Mouse (Mus musculus): ENCODE data around the gene Sept10. TPM values are rescaled to one million over a fixed set of nuclear protein-coding genes. Genes with fewer than 3 reads are reported as not detected.
A peak's percentile ranks its signal among the peaks of the same experiment; 100 is the strongest.

Gene Sept10
- polyA plus RNA-seq, 1 experiment from 2014 or later, result 37.3 TPM

DNA sequence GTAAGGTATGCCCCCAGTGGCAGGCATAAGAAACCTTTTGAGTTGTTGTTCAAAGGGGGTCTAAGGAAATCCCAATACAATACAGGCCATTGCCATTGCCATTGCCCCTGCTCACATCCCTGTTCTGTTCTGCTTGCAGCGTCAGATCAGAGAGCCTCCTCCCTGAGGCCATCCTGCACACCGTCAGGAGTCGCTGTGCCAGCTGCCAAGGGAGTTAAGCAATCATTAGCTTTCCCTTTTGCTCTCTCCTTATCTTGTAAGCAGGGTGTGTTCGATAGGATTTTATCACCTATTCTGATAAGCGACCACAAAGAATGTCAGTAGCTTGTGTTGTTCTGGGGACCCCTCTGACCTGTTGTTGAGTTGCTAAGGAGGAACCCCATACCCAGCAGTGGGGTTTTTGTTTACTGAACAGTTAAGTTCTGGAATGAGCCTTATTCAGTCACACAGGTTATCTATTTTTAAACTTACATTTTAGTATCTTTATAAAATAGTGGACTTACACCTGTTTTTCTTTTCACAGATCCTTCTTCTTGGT is 69.0 kb downstream of the Sept10 start:
- Histone ChIP-seq H3K4me1 (peaks cover 4% of the 10 kb centered on the region; the same call in 1 of the 2 replicates), H3K36me3 (replicated peaks) (peaks cover 8% of the 10 kb centered on the region; the same call in 1 of the 2 replicates), H3K4me3 (no peak overlapping the region), H3K9me3 (peaks cover 3% of the 10 kb centered on the region; the same call in 1 of the 2 replicates), H3K27ac (replicated peaks) (no peak overlapping the region), H3K27me3 (replicated peaks; ENCODE audit: low read depth, poor library complexity, severe bottlenecking) (0 out of 2 replicates have a peak, but pooled peaks cover 12% of the 10 kb centered on the region)
- no peak for DNase-seq (ENCODE audit: low spot score)
- 72% methylated on average over 5 of the region's 5 CpGs for WGBS

GRCm38 (mm10) chr10:59150938-59151657 is 70.5 kb downstream of the Sept10 start:
- Histone ChIP-seq H3K27ac (replicated peaks) (no peak overlapping the region), H3K36me3 (replicated peaks) (peaks cover 5% of the 10 kb centered on the region; the same call in 1 of the 2 replicates), H3K4me3 (no peak overlapping the region), H3K27me3 (replicated peaks; ENCODE audit: low read depth, poor library complexity, severe bottlenecking) (0 out of 2 replicates have a peak, but pooled peaks cover 12% of the 10 kb centered on the region), H3K9me3 (peaks cover 3% of the 10 kb centered on the region; the same call in 1 of the 2 replicates), H3K4me1 (peaks cover 4% of the 10 kb centered on the region; the same call in 1 of the 2 replicates)
- no peak for DNase-seq (ENCODE audit: low spot score)
- WGBS, result 89% methylated on average over 10 of the region's 10 CpGs

GRCm38 (mm10) chr10:59149956-59150383 is 71.7 kb downstream of the Sept10 start:
- WGBS, result 16% methylated on average over 8 of the region's 8 CpGs
- H3K4me3 ChIP-seq, result 0 out of 2 replicates have a peak overlapping the region, but pooled peaks have one; percentile 1
- peaks cover 4% of the 10 kb centered on the region; the same call in 1 of the 2 replicates for H3K4me1 ChIP-seq
- H3K9me3 ChIP-seq, result peaks cover 3% of the 10 kb centered on the region; the same call in 1 of the 2 replicates
- peaks cover 5% of the 10 kb centered on the region; the same call in 1 of the 2 replicates for H3K36me3 ChIP-seq (replicated peaks)
- 0 out of 2 replicates have a peak, but pooled peaks cover 12% of the 10 kb centered on the region for H3K27me3 ChIP-seq (replicated peaks; ENCODE audit: low read depth, poor library complexity, severe bottlenecking)
- no peak overlapping the region; the same call in 1 of the 2 replicates for H3K27ac ChIP-seq (replicated peaks)
- DNase-seq (ENCODE audit: low spot score), result peak; percentile 41

DNA sequence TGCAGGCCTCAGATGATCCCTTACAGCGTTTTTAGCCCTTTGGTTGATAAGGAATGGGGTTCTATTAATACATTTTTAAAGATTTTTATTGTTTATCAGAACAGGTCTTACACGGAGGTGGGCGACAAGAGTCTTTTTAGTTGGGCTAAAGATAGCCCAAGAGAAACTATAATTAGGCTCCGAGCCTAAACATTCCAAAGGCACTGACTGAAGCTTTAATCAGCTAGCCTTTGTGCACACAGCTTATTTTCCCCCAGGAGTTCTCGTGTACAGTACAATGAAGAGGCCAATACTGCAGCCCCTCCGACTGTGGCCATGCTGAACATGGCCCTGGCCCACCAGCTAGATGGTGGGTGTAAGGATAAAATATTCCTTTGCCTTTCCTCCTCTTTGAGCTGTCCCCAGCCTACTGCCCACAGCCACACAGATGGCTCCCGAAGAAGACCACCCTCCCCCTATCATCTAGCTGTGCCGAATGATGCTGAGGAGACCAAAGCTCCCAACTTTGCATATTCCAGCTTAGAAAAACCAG is 88.1 kb downstream of the Sept10 start:
- Histone ChIP-seq H3K4me3 (no peak overlapping the region), H3K4me1 (peaks cover 7% of the 10 kb centered on the region), H3K36me3 (replicated peaks) (no peaks in the 10 kb centered on the region), H3K9me3 (no peaks in the 10 kb centered on the region), H3K27ac (replicated peaks) (no peak overlapping the region), H3K27me3 (replicated peaks; ENCODE audit: low read depth, poor library complexity, severe bottlenecking) (no peaks in the 10 kb centered on the region)
- 67% methylated on average over 8 of the region's 8 CpGs for WGBS
- no peak for DNase-seq (ENCODE audit: low spot score)

GRCm38 (mm10) chr10:59131926-59132628 is 89.6 kb downstream of the Sept10 start:
- no peaks in the 10 kb centered on the region for H3K27me3 ChIP-seq (replicated peaks; ENCODE audit: low read depth, poor library complexity, severe bottlenecking)
- DNase-seq (ENCODE audit: low spot score), result peak; percentile 42
- no peak overlapping the region for H3K27ac ChIP-seq (replicated peaks)
- H3K4me1 ChIP-seq, result peaks cover 7% of the 10 kb centered on the region
- 81% methylated on average over 20 of the region's 20 CpGs for WGBS
- H3K36me3 ChIP-seq (replicated peaks), result no peaks in the 10 kb centered on the region
- no peak overlapping the region for H3K4me3 ChIP-seq
- H3K9me3 ChIP-seq, result no peaks in the 10 kb centered on the region

- Histone ChIP-seq H3K27me3 (replicated peaks; ENCODE audit: low read depth, poor library complexity, severe bottlenecking) (no peaks in the 10 kb centered on the region), H3K4me1 (peaks cover 7% of the 10 kb centered on the region), H3K36me3 (replicated peaks) (no peaks in the 10 kb centered on the region), H3K4me3 (no peak overlapping the region), H3K9me3 (no peaks in the 10 kb centered on the region), H3K27ac (replicated peaks) (no peak overlapping the region)
- no peak for DNase-seq (ENCODE audit: low spot score)
- WGBS, result 83% methylated on average over 6 of the region's 6 CpGs
Observed at GRCm38 (mm10) chr10:59127637-59128036, 94.0 kb downstream of the Sept10 start.

DNA sequence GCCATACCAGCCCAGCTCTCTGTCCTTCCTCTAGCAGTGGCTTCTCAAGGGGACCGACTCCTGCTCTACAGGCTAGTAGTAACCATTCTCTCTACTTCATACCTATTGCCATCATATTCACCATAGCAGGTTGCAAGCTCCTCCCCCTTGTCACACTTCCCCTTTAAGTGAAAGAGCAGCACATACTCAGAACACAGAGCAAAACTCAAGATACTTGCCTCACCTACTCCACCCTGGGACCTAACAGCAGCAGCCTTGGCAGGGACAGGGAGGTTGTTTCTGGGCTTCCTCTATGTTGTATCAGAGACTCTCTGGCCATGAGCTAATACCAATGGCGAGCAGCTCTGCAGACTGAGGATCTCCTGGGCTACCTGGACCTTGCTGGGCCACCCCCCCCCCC is 96.2 kb downstream of the Sept10 start:
- WGBS, result 88% methylated on average over 2 of the region's 2 CpGs
- no peak for DNase-seq (ENCODE audit: low spot score)

GRCm38 (mm10) chr10:59119811-59120210 is 101.8 kb downstream of the Sept10 start:
- Histone ChIP-seq H3K36me3 (replicated peaks) (no peaks in the 10 kb centered on the region), H3K27ac (replicated peaks) (no peak overlapping the region), H3K4me3 (no peak overlapping the region), H3K9me3 (no peaks in the 10 kb centered on the region), H3K27me3 (replicated peaks; ENCODE audit: low read depth, poor library complexity, severe bottlenecking) (peaks cover 31% of the 10 kb centered on the region), H3K4me1 (peaks cover 3% of the 10 kb centered on the region)
- WGBS, result 90% methylated on average over 2 of the region's 2 CpGs
- DNase-seq (ENCODE audit: low spot score), result no peak

More for the DNA sequence above, 96.2 kb downstream of the Sept10 start:
- Histone ChIP-seq H3K4me1 (no peaks in the 10 kb centered on the region), H3K4me3 (no peak overlapping the region), H3K27me3 (replicated peaks; ENCODE audit: low read depth, poor library complexity, severe bottlenecking) (no peaks in the 10 kb centered on the region), H3K27ac (replicated peaks) (no peak overlapping the region), H3K9me3 (no peaks in the 10 kb centered on the region), H3K36me3 (replicated peaks) (no peaks in the 10 kb centered on the region)

DNA sequence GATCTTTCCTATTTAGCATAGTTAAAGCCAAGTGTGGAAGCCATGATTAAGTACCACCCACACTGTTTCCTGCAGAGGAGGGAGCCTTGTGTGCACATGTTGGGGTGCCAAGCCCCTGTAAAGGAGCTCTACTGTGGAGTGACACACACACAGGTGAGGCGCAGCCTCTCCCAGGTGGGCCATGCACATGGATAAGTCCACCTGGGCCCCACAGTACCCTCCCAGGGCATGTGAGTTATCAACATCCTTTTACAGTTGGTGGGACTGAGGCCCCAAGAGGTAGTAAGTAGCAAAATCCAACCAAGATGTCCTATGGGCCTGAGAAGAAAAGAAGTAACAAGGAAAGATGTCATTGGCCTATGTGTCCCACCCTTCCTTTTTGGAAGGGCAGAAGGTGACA is 102.6 kb downstream of the Sept10 start:
- Histone ChIP-seq H3K4me3 (no peak overlapping the region), H3K36me3 (replicated peaks) (no peaks in the 10 kb centered on the region), H3K4me1 (peaks cover 11% of the 10 kb centered on the region), H3K27me3 (replicated peaks; ENCODE audit: low read depth, poor library complexity, severe bottlenecking) (peaks cover 31% of the 10 kb centered on the region), H3K27ac (replicated peaks) (no peak overlapping the region), H3K9me3 (no peaks in the 10 kb centered on the region)
- no peak for DNase-seq (ENCODE audit: low spot score)
- WGBS, result 96% methylated on average over 1 of the region's 1 CpGs

- WGBS, result 76% methylated on average over 5 of the region's 5 CpGs
- Histone ChIP-seq H3K27me3 (replicated peaks; ENCODE audit: low read depth, poor library complexity, severe bottlenecking) (peaks cover 40% of the 10 kb centered on the region), H3K27ac (replicated peaks) (no peak overlapping the region), H3K9me3 (no peaks in the 10 kb centered on the region), H3K36me3 (replicated peaks) (no peaks in the 10 kb centered on the region), H3K4me3 (no peak overlapping the region), H3K4me1 (peaks cover 11% of the 10 kb centered on the region)
- DNase-seq (ENCODE audit: low spot score), result no peak
Observed at GRCm38 (mm10) chr10:59117555-59117954, 104.1 kb downstream of the Sept10 start.

DNA sequence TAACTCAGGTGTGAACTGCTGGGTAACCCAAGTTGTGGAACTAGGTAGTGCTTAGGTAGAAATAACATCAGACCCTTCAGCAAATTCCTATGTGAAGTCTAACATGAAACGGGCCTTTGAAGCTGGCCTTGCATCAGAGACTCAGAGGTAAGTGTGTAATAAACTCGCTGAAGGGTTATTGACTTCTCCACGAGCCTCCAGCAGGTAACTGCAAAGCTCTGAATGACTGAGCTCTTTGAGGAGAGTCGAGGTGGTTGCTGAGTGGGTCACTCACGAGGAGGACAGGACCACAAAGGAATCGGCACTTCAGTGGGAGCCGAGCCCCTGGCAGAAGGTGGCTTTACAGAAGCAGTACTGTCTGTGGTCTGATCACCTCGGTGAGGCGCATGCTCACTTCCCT is 105.3 kb downstream of the Sept10 start:
- H3K27ac ChIP-seq (replicated peaks), result no peak overlapping the region
- H3K4me1 ChIP-seq, result peaks cover 11% of the 10 kb centered on the region
- WGBS, result 83% methylated on average over 9 of the region's 9 CpGs
- H3K9me3 ChIP-seq, result no peaks in the 10 kb centered on the region
- H3K36me3 ChIP-seq (replicated peaks), result no peaks in the 10 kb centered on the region
- no peak overlapping the region for H3K4me3 ChIP-seq
- DNase-seq (ENCODE audit: low spot score), result no peak
- peaks cover 51% of the 10 kb centered on the region for H3K27me3 ChIP-seq (replicated peaks; ENCODE audit: low read depth, poor library complexity, severe bottlenecking)

DNA sequence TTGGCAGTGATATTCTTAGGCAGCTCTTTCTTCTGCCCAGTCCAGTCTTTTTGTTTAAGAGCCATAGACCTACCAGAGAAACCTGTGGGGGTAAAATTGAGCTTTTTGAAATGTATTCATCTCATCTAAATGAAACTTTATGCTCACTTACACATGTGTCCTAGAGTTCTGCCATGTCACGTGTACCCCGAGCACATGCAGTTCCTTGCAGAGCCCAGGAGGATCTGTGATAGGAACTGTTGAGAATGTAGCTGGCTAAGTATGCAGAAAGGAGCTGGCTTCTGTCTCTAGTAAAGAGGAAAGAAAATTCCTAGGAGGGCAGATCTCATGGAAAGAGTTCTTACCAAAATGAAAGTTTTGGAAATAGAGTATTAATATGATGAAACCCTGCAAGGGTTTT is 106.0 kb downstream of the Sept10 start:
- peaks cover 11% of the 10 kb centered on the region for H3K4me1 ChIP-seq
- WGBS, result 87% methylated on average over 2 of the region's 2 CpGs
- no peak overlapping the region for H3K4me3 ChIP-seq
- DNase-seq (ENCODE audit: low spot score), result no peak
- no peaks in the 10 kb centered on the region for H3K36me3 ChIP-seq (replicated peaks)
- H3K27me3 ChIP-seq (replicated peaks; ENCODE audit: low read depth, poor library complexity, severe bottlenecking), result peaks cover 51% of the 10 kb centered on the region
- H3K9me3 ChIP-seq, result no peaks in the 10 kb centered on the region
- no peak overlapping the region for H3K27ac ChIP-seq (replicated peaks)
